Mouse (Mus musculus) hematopoietic stem cell, adult 5-6 weeks (primary cell): ENCODE data around the gene N4bp2l1. TPM values are rescaled to one million over a fixed set of nuclear protein-coding genes. Genes with fewer than 3 reads are reported as not detected.

Experiments used
- ATAC-seq, 2 experiments: fragments of 125-278 bp in 1 of 2; replicated peaks in 1 of 2; 2 replicates each; pipeline ENCODE4 v1.8.0; 2016 to 2017; ENCODE audit warnings: inconsistent platforms in 2 of 2, mild to moderate bottlenecking in 2 of 2, moderate number of reproducible peaks in 2 of 2, low read depth in 1 of 2, moderate TSS enrichment in 1 of 2; ENCODE audit not compliant: low FRiP score in 2 of 2, poor library complexity in 2 of 2, severe bottlenecking in 2 of 2, insufficient read depth in 1 of 2, low TSS enrichment in 1 of 2
- total RNA-seq: library from RNA; stranded (forward); fragments of 172-1452, 232-1000 nt; gene quantifications from 2 replicates; pipeline ENCODE4 v1.2.3, GENCODE M21; 2017

The N4bp2l1 gene
- total RNA-seq, 1 experiment from 2014 or later, result 35.5 TPM

DNA sequence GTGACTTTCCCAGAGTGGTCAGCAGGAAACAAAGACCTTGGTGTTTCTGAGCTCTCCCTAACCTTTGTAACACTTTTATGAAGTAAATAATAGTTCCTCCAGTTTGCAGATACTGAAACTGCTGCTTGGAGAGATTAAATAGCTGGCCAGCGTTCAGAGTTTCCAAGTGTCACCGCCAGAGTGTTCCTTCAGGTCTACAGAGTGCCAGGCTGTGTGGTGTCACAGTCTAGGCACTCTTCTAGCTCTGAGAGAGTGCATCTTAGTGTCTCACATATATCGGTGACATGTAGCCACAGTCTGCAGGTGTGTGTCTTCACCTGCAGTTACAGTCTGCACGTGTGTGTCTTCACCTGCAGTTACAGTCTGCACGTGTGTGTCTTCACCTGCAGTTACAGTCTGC is 13.8 kb downstream of the N4bp2l1 start:
- ATAC-seq, result no peak

DNA sequence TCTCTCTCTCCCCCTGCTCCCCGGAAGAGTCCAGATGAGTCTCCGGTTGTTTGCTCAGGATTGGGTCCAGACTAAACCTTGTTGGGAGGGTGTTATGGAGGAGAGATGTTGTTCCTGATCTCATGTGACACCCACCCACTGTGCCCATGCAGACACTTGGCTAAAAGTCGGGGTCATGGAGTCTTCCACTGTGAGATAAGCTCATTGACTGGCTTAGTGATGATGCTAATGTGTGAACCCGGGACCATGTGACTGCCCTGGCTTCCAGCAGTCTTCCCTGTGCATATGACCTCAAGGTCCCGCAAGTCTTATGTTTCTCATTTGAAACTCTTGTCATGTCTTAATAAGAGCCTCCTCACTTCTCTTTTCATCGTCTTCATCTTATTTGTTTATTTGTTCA is 15.8 kb downstream of the N4bp2l1 start:
- no peak for ATAC-seq

DNA sequence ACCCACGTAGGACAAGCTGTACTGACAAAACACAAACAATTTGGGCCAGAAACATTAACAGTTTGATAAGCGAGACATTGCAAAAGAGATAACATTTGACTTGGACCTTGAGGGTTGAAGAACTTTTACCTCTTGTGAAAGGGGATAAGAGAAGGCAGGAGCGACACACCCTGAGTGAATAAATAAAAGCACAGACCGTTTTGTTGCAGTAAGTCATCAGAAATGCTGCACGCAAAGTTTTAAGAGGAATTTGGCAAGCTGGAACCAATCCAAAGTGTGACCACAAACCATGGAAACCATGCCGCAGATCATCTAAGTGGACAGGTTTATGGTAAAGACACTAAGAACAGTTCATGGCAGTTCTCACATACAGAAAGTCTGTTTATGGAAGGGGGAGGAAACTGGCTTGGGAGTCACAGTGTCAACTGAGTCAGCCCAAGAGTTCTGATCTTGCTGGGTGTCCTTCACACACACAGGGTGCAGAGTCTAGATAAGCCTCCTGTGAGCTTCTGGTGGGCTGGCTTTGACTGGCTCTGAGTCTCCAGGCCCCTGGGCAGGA is 18.3 kb downstream of the N4bp2l1 start:
- peak; percentile 60 to 61 for ATAC-seq

DNA sequence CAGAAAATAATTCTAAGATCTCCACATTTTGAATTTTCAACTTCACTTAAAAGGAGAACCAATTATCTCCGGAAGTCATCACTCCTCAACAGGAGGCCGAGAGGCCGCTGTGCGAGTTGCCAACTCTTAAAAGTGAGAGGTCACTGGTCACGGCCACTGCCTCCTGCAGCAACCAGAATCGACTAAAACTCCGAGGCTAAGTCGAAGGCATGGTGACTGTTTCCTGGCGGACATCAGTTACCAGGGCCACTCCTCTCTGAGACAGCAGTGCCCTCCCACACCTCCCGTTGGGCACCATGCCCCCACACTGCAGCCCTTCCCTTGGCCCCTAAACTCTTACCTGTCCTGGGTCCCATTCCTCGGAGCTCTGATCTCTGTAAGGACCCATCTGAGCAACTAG is 20.2 kb downstream of the N4bp2l1 start:
- ATAC-seq, result no peak

- ATAC-seq, result no peak
Observed at GRCm38 (mm10) chr5:150574885-150575284, 22.1 kb downstream of the N4bp2l1 start.

- ATAC-seq, result no peak
Observed at GRCm38 (mm10) chr5:150574403-150574802, 22.6 kb downstream of the N4bp2l1 start.

GRCm38 (mm10) chr5:150570496-150571219 is 26.3 kb downstream of the N4bp2l1 start:
- no peak for ATAC-seq

GRCm38 (mm10) chr5:150566971-150567370 is 30.0 kb downstream of the N4bp2l1 start:
- ATAC-seq, result no peak

- no peak for ATAC-seq
Observed at GRCm38 (mm10) chr5:150566226-150566625, 30.8 kb downstream of the N4bp2l1 start.

- ATAC-seq, result no peak
Observed at GRCm38 (mm10) chr5:150564426-150564825, 32.6 kb downstream of the N4bp2l1 start.

- no peak for ATAC-seq
Observed at GRCm38 (mm10) chr5:150561783-150562182, 35.2 kb downstream of the N4bp2l1 start.

DNA sequence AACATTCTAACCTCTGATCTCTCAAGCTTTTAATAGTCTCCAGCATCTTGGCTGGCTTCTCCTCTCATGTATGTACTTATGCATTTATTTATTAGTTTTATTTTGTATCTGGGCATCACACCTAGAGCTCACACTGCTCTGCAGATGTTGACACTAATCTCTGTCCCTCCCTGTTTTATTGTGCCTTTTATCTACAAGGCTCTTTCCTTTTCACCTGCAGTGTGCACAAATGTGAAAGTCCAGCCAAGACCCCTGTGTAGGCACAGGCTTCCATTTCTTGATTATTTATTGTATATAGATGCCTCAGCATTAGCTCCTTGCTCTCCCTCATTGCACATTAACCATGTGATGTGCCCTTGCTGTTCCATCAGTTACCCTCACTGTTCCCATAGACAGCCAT is 35.6 kb downstream of the N4bp2l1 start:
- ATAC-seq, result no peak

DNA sequence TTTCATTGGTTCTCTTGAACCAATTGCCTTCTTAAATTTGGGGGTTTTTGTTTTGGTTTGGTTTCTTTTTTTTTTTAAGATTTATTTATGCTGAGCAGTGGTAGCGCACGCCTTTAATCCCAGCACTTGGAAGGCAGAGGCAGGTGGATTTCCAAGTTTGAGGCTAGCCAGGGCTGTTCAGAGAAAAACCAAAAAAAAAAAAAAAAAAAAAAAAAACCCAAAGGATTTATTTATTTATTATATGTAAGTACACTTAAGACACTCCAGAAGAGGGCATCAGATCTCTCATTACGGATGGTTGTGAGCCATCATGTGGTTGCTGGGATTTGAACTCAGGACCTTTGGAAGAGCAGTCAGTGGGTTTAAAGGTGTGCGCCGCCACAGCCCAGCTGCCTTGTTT is 36.1 kb downstream of the N4bp2l1 start:
- ATAC-seq, result no peak

DNA sequence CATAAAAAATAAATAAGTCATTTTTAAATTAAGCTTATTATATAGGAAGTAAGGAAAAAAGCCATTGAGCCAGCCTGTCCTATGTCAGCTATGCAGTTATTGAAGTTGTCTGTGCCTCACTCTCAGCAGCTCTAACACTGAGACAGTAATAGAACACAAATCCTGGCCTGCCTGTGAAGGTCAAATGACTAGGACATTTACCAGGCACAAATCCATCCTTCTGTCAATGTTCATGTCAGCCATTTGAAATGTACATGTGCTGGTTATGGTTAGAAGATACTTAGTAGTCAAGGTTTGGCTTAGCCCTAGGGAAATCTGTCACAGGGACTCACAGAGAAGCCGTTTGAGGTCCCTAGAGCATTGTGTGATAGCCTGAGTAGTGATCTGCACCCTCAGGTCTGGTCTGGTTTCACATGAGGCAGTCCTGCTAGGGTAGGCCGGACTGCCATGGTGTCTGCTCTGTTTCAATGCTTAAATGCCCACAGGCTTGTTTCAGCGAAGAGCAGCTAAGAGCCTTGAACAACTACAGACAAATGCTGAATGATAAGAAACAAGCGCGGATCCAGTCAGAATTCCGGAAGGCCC is 37.4 kb downstream of the N4bp2l1 start:
- ATAC-seq, result no peak

GRCm38 (mm10) chr5:150551637-150552036 is 45.4 kb downstream of the N4bp2l1 start:
- no peak for ATAC-seq

DNA sequence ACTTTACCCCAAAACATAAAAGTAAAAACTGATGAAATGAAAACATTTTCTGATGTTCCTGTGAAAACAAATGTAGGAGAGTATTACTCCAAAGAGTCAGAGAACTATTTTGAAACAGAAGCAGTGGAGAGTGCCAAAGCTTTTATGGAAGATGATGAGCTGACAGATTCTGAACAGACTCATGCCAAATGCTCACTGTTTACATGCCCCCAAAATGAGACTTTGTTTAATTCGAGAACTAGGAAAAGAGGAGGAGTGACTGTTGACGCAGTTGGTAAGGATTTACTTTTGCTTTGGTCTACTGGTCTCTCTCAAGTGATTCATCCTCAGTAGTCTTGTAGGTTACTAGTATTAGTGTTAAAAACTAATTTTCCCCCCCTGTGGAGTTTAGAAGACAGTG is 53.8 kb downstream of the N4bp2l1 start:
- ATAC-seq, result no peak

DNA sequence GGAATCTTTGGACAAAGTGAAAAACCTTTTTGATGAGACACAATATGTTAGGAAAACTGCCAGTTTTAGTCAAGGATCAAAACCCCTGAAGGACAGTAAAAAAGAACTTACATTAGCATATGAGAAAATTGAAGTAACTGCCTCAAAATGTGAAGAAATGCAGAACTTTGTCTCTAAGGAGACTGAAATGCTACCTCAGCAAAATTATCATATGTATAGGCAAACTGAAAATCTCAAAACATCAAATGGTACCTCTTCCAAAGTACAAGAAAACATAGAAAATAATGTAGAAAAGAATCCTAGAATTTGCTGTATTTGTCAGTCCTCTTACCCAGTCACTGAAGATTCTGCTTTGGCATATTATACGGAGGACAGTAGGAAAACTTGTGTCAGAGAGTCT is 55.7 kb downstream of the N4bp2l1 start:
- ATAC-seq, result no peak

- no peak for ATAC-seq
Observed at GRCm38 (mm10) chr5:150525239-150525638, 71.7 kb downstream of the N4bp2l1 start.

DNA sequence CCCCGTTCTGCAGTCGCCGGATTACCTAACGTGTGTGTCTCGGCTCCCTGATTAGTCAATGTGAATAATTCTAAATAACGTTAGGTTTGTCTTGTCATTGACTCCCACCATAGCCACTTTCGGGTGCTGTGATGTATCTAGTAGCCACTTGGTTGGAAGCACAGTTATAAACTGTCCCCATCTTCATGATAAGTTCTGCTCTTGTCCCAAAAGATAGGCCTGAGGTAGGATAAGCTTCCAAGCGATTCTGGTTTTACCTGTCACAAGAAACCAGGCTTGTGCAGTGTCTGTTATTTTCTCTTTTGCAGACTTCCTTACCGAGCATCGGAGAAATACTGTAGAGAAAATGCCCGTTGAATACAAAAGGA is 74.1 kb downstream of the N4bp2l1 start:
- peak in 1 of 2 experiments; percentile 8; a peak in 1 of 4 replicates for ATAC-seq
